Mouse (Mus musculus) urinary bladder, postnatal 4 days (tissue): ENCODE results near the gene Trp53bp2.
A peak's percentile ranks its signal among the peaks of the same experiment; 100 is the strongest.

Experiments used
- DNase-seq, 2 experiments: peaks; one replicate each; pipeline ENCODE4 v3.0.0; 2021 to 2022; ENCODE audit warnings: low spot score in 2 of 2

Gene Trp53bp2

DNA sequence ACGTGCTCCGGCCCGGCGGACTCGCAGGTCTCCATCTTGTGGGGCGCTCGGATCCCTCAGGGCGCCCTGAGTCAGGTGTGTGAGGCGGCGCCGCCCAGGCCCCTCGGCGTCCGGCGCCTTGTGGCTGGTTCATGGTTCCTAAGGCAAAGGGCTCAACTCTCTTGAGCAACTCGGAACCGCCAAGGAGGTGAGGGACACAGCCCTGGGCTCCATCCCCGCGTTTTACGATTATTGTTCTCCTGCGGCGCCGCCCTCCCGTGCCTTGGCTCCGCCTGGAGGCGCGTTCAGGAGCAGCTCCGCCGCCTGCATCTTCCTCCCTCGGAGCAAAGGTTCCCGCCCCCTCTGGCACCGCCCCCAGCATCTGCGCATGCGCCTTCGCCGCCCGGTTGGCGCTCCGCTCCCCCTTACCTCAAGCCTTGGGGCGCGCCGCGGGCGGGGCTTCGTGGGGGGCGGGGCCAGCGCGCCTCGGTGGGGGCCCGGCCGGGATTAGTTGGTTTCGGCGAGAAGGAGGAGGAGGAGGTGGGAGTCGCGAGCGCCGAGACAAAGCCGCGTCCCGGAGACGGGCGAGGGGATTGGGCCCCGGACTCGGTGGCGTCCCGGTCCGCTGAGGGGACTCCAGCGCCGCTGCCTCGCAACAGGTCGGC is at the start of gene Trp53bp2:
TSS of gene Trp53bp2 (plus strand) at position 489 of the 644 bp plus-strand sequence.
- DNase-seq, result peak; percentile 99 to 100

DNA sequence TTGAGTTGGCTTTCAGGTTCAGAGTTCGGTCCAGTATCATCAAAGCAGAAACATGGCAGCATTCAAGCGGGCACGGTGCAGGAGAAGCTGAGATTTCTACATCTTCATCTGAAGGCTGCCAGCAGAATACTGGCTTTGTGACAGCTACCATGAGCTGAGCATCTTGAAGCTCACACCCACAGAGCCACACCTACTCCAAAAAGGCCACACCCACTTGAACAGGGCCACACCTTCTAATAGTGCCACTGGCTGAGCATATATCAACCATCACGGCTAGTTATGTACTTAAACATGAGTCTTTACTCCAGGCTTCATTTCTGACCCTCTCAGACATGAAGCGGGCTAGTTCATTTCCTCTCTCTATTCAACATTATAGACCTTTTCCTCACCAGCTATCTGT is 46.3 kb upstream of the Trp53bp2 start:
- no peak for DNase-seq

DNA sequence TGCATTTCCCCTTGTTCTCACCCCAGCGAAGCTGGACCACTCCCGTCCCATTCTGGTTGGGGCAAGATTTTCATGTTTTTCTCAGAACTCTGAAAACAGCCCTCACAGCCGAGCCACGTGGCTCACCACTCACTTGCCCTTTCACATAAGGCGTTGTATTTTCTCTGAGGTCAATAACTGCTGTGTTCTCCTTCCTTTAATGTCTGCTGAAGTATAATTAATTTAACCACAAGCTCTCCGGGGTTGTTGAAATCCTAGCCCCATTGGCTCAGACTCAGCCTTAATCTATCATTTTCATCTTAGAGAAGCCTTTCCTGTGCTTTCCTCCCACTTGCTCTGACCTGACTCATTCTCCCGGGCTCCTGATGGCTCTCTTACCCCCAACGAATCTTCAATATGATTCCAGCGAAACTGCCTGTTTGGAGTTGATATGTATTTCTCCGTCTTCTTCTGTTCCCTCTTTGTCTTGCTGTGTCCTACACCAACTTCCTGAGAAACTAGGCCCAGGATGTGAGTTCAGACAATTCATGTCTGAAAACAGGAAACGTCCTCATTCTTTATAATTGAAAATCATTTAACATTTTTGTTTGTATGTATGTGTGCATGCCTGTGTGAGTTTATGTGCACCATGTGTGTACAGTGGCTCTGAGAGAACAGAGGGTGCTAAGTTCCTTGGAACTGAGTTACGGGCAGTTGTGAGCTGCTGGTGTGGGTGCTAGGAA is 45.1 kb upstream of the Trp53bp2 start:
- DNase-seq, result no peak

DNA sequence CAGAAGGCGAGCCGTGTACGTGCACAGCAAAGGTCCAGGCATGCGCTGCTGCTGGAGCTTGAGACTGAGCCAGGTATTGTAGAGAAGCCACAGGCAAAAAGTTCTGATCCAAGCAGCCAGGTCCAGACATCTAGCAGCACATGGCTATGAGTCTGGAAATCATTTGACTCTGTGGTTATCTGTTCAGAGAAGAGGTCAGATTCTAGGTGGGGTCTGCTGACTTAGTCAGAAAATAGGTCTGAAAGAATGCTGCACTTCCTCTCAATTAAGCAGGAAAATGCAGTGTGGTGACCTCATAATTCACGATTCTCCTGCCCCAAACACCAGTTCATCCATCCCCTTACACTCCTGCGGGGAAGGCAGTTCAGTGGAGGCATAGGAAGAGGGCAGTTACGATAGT is 40.7 kb upstream of the Trp53bp2 start:
- DNase-seq, result no peak

DNA sequence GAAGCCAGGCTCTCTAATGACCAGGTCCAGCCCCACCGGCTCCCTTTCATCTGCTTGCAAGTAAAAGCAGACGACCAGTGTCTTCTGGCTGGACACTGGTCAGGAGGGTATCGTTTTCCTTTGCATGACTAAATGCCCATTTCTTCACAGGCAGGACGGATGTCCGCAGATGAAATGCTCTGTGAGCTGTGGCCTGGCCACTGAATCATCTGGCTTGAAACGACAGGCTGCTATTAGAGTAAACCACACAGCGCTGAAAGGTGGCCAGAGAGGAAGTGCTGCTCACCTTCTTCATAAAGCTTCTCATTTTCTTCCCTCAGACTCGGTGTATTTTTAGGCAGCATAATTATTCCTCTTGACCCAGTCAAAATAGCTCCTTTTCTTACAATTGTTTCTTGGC is 40.2 kb upstream of the Trp53bp2 start:
- DNase-seq, result no peak

DNA sequence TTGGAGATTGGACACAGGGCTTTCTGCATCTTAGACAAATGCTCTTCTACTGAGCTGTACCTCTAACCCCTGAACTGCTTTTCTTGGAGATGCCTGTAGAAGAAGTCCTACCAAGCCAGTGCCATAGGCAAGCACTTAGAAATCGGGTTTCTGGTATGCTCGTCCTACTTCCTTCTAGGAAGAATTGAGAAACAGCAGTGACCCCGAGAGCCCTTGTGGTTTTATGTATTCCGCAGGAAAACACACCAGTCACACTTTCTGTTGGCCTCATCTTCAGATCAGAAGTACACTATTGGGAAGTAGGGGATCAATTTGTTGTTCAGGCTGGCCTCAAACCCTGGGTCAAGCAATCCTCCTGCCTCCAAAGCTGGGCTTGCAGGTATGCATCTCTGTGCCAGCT is 39.5 kb upstream of the Trp53bp2 start:
- no peak for DNase-seq

DNA sequence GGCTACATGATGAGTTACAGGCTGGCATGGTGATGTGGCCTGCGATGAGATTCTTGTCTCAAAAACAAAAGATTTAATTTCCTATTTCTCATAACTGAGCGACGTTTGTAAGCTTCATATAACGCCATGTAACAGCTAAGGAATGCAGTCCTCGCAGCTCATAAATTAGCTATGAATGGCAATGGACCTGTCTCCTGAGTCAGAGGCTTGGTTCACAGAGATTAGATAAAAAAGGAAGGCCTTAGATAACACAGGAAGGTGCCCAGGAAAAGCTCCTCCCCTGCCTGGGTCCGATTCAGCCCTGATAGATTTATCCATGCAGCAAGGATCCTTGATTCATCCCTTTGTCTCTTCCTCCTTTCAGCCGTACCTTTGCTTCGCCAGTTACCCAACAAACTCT is 37.1 kb upstream of the Trp53bp2 start:
- no peak for DNase-seq

DNA sequence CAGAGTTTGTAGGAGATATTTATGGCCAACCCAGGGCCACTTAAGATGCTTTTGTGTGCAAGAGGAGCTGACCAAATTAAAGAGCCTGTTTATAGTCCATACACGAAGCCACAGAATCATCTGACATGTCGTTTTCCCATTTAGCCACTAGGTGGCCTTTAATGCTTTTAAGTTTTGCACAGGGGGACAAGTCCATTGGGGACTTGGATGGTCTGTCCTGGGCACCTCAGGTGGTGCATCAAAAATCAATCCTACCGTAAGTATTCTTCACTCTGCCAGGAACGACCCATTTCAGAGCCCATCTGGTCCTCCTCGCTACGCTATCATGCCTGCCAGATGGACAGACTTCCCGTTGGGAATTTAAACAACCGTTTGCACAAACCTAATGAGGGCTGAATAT is 32.8 kb upstream of the Trp53bp2 start:
- no peak for DNase-seq

DNA sequence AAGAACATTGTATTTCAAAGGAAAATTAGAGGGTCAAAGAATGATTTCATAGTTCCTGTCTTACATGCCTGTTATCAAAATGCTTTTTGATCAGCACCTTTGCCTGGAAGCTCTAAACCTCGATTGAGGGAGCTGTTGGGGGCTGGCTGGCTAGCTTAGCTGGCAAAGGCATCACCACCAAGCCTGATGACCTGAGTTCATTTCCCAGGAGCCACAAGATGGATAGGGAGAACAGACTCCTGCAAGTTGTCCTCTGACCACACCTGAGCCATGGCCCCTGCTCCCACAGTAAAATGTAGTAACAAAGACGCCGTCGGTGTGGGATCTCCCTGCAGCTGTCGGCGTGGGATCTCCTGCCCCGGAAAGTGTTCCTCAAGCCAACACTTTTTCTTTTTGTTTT is 32.1 kb upstream of the Trp53bp2 start:
- DNase-seq, result no peak

DNA sequence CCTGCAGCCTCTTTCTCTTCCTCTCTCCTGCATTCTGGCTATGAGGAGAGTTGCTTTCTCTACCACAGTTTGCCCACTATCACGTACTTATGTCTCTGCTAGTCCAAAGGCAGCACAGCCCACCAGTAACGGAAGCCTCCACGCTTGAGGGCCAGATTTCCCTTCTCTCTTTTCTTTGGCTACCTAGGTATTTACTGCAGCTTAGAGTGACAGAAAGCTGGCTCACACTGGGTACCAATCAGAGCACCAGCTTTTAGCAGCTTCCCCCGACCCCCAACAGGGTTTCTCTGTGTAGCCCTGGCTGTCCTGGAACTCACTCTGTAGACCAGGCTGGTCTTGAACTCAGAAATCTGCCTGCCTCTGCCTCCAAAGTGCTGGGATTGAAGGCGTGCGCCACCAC is 31.5 kb upstream of the Trp53bp2 start:
- DNase-seq, result no peak

DNA sequence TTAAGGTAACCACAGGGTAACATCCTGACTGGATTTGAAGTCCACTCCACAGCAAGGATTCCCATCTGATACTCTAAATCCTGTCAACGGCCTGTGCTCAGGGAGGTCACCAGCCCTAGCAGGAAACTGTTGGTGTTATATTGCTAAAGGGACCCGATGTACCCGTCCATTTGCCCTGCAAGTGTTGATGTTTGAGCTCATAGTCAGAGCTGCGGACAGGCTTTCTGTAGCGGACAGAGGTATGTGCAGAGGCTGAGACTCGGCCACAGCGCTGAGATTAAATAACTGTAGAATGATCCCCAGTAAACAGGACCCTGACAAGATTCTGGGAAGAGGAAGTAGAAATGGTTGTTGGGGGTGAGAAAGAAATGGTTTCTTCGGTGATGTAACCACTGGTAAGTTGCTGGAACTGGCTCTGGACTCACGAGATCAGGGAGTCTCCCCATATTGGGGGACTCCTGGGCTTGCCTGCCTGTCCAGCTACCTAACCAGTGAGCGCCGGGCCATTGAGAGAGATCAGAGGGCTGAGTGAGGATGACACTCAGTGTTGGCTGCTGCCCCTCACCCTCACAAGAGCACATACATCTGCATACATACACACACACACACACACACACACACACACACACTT is 30.7 kb upstream of the Trp53bp2 start:
- no peak for DNase-seq

DNA sequence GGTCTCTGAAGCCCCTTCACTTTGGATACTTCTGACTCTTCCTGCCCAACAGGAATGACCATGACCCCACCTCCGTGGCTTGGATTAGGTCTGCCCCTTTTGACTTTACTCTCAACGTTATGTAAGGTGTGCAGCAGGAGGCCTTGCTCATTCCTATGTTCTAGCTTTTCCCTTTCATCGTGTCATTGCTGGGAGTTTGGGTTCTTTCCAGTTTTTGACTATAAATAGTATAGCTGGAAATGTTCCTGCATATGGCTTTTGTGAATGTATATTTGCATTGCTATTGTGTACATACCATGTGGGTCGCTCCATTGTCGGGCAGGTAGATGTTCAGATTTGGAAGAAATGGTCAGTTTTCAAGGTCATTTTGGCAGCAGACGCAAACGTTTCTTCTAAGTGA is 30.1 kb upstream of the Trp53bp2 start:
- DNase-seq, result no peak

DNA sequence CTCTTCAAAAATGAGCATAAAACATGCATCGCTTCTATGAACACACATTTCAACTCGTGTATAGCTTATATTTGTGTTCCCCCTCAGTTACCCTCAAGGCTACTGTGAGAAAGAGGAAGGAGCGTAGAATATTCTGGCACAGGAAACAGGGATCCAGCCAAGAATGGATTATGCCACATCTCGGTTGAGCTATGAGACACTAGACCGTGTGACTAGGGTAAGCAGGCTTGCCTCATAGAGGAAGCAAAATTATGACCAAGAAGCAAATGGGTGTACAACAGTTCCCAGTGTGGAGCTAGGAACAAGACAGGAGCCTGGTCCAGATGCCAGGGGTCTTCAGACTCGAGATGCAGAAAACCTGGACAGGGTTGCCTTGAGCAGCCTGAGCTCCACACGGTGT is 28.3 kb upstream of the Trp53bp2 start:
- no peak for DNase-seq

DNA sequence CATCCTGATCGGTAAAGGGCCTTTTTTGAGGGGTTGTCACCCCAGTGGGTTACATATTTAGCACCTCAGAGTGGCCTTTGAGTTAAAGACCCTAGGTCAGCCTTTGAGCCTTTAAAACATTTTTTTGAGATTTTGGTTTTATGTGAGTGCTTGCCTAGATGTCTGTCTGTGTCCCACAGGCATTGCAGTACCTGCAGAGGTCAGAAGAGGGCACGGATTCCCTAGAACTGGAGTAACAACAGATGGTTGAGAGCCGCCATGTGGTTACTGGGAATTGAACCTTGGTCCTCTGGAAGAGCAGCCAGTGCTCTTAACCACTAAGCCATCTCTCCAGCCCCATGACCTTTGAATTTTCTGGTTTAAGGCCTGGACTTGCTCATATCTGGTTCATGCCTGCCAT is 27.6 kb upstream of the Trp53bp2 start:
- no peak for DNase-seq

DNA sequence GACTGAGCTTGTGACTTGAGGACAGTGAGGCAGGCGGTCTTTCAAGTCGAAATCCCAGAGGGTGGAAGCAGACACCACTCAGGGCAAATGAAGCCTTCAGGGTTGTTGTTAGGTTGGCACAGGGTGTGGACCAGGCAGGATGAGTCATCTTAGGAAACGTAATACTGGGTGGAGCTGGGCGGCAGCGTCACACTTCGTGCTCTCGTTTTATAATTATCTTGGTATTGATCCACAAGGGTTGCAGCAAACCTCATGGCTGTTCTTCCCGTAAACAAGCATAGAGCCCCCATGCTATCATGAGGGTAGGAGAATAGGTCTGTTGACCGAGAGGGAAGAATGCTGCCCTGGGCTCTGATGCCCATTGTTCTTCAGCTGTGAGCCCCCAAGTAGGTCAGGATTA is 25.9 kb upstream of the Trp53bp2 start:
- no peak for DNase-seq

DNA sequence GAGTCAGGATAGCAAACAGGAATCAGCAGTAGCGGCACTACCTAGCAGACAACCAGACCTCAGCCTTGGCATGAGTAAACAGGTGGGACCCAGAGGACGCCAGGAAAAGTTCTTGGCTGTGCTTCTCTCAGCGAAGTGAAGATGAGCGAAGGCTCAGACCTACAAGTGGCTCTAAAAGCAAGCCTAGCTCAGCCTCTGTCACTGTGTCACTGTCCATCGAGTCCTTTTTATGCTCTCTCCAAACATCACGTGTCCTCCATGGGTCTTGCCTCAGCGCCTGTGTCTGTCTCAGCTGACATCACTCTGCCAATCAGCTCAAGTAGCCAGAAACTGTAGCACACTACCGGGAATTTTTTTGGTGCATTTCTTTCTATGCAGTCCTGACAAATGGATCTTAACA is 22.5 kb upstream of the Trp53bp2 start:
- no peak for DNase-seq

DNA sequence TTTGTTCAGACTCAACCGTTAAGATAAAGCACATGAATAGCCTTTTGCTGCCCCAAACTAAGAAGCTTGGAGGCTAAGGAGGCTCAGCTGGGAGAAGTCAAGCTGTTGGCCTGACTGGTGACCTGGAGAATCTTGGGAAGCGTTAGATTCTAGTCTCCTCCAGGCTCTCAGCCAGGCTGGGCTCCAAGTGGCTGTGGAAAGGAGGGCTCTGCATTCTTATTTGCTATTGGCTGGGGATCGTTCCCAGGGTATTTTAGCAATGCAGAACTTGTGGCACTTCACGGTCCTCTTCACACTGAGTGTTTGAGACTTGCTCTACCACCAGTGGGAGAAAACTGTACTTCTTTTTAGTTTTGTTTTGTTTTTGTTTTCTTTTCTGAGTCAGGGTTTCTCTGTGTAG is 20.2 kb upstream of the Trp53bp2 start:
- peak in 1 of 2 experiments; percentile 33 for DNase-seq

DNA sequence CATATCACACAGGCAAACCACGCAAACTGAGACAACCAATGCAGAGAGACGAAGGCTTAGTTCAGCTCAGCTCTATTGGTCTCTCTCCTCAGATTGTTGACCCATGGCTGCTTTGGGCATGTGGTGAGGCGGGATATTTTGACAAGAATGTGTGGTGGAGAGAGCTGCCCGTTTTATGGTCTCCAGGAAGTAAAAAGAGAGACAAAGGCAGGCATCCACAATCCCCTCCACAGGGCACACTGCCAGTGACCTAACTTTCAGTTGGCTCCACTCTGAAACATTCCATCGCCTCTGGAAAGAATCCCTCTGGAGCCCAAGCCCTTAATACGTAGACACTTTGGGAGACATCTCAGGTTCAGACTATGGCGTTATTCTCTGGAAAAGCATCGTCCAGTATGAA is 10.8 kb upstream of the Trp53bp2 start:
- no peak for DNase-seq

DNA sequence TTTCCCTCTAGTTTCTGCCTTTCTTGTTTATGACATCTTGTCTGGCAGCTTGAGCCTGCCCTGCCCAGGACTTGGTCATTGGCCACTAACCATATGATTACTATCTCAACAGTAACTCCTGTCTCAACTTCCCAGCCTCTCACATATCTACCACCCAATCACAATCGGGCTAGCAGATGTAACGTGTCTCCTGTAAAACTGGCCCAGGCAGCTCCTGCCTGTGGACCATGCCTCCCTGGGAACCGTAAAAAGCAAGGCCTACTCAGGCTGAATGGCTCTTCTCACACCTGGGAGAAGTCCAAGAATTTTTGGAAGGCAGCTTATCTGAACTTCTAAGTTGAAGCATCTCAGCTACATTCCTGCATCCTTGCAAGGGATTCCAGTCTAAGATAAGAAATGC is 10.2 kb upstream of the Trp53bp2 start:
- peak in 1 of 2 experiments; percentile 54 for DNase-seq

DNA sequence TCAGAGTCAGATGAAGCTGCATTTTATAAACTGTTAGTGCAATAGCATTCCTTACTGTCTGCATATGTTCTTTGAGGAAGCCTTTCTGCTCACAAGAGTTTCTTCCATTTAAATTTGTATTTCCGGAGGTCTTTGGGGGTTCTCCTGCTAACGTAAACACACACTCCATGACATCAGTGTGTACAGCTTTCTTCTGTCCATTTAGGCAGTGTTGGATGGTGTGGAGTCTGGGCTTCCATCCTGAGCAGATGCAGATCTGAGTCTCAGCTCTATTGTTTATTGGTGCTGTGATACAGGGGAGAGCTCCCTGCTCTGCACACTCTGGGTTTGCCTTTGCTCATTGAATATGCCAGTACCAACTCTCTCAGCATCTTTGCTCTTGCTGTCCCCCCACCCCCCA is 9.8 kb upstream of the Trp53bp2 start:
- DNase-seq, result no peak

DNA sequence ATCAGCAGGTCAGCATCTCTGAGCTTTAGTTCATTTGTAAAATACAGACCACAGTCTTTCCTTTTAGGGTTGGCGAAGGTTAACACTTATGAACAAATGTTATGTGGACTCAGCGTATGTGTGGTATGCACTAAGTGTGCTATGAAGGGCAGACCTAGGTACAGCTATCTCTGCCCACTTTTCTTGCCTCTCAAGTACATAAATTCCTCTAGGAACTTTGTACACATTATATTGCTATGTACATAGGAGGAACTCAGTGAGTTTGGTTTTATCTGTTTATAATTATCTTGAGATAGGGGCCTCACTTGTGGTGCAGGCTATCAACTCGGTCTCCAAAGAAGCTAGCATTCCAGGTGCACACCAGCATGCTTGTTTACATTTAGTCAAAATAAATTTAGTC is 9.1 kb upstream of the Trp53bp2 start:
- DNase-seq, result no peak

DNA sequence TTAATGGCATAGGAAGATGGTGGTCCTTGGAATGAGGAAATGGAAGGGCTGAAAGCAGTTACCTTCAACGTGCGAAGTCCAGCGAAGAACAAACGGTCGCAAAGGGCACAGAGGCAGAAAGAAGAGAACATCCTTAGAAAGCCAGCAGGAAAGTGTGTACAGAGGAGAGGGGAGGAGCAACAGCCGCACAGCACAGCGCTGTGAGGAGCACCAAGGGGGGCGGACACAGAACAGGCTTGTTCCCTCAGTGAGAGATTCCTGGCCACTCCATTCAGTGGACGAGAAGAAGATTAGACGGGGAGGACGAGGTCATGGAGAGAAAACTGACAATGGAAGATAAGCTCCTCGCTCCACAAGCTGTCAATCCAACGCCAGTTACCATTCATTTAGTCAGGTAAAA is 5.9 kb upstream of the Trp53bp2 start:
- DNase-seq, result no peak

DNA sequence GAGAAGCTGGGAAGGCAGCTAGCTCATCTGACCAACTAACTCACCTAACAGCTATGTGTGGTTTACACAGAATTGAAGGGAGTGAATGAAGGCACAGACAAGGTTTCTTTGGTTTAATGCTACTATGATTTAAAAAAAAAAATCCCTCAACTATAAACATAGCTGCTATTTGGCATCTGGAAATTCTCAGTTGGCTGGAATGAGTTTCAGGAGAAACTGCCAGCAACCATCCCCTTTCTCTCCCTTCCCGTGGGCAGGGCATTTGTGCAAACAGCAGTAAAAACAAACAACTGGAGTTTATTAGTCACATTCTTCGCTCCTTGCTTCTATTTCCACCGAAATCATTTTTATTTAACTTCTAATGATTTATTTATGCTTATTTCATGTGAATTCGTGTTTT is 2.4 kb upstream of the Trp53bp2 start:
- no peak for DNase-seq
